Mouse (Mus musculus): ENCODE measurements around the gene Tspan32.

Gene Tspan32

GRCm38 (mm10) chr7:143055499-143056186, 50.8 kb downstream of the Tspan32 start:
- DNase-seq, result peak; percentile 30

- DNase-seq, result no peak
Observed at GRCm38 (mm10) chr7:143057023-143057422, 52.2 kb downstream of the Tspan32 start.

GRCm38 (mm10) chr7:143057667-143058220, 52.9 kb downstream of the Tspan32 start:
- DNase-seq, result no peak

- DNase-seq, result peak; percentile 28
Observed at GRCm38 (mm10) chr7:143058221-143058697, 53.4 kb downstream of the Tspan32 start.

- DNase-seq, result peak; percentile 77
Observed at GRCm38 (mm10) chr7:143059202-143059870, 54.5 kb downstream of the Tspan32 start.

GRCm38 (mm10) chr7:143062704-143063103, 57.9 kb downstream of the Tspan32 start:
- DNase-seq, result no peak

GRCm38 (mm10) chr7:143064226-143064625, 59.4 kb downstream of the Tspan32 start:
- DNase-seq, result peak; percentile 59

- no peak for DNase-seq
Observed at GRCm38 (mm10) chr7:143065692-143066091, 60.8 kb downstream of the Tspan32 start.

- DNase-seq, result peak; percentile 64
Observed at GRCm38 (mm10) chr7:143067469-143067868, 62.6 kb downstream of the Tspan32 start.

- peak; percentile 67 for DNase-seq
Observed at GRCm38 (mm10) chr7:143067897-143068296, 63.1 kb downstream of the Tspan32 start.

- no peak for DNase-seq
Observed at GRCm38 (mm10) chr7:143068316-143068881, 63.6 kb downstream of the Tspan32 start.

- DNase-seq, result peak; percentile 100
Observed at GRCm38 (mm10) chr7:143068882-143069591, 64.2 kb downstream of the Tspan32 start, which contains the start of gene Tssc4. TSS of gene Tssc4 (plus strand) at chr7:143069249.
